Mouse (Mus musculus): ENCODE data around the gene Tssk3. TPM values are rescaled to one million over a fixed set of nuclear protein-coding genes. Genes with fewer than 3 reads are reported as not detected.
"Not testable (repeated sequence)": the region's sequence is repeated elsewhere in the genome, so short reads cannot be mapped to it uniquely, and the experiment has no call there.

Gene Tssk3
- total RNA-seq (2021): under 1 TPM; 0.37 to 0.51 TPM
- long read RNA-seq, partial matches to known transcripts: 0 of 1 reads
- long read RNA-seq, other reads (novel, unspliced or antisense): 1 of 1 reads

- DNase-seq (ENCODE audit: low spot score in 2 of 2): peak in 1 of 2 experiments; percentile 47
Observed at GRCm38 (mm10) chr4:129490972-129491880, at the start of gene Tssk3, which contains the start of gene Fam229a. Gene Tssk3 (minus strand): TSS chr4:129491022. Gene Fam229a (plus strand): TSS chr4:129491190.

GRCm38 (mm10) chr4:129540012-129540411, 49.2 kb upstream of the Tssk3 start:
- peak; percentile 22 to 30 for DNase-seq (ENCODE audit: low spot score in 2 of 2)

DNA sequence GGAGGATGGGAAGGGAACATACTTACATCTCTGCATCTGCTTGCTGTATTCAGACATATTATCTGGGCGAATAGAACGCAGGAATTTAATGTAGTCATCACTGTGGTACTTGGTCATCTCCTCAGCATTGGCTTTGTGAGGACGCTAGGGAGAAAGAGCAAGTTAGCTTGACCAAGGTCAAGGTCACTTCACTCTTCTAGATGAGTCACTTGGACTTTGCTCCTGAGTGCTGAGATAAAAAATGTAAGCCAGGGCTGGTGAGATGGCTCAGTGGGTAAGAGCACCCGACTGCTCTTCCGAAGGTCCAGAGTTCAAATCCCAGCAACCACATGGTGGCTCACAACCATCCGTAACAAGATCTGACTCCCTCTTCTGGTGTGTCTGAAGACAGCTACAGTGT, 38.1 kb upstream of the Tssk3 start:
- not testable (repeated sequence) for DNase-seq (ENCODE audit: low spot score in 2 of 2)

DNA sequence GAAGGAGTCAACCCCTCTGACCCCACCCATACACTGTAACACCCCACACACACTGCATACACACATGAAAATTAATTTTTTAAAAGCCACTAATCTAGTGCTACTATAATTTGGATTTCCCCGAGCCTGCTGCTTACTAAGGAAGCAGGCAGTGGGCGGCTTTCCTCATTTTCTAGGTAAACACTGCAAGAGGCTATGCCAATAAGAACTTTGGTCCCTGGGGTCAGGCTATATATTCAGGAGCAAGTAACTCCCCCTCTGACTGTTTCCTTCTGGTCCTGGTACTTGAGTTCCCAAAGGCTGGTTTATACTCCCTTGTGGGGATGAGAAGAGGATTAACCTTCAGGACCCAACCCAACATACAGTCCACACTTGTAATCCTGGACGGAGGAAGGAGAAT, 35.1 kb upstream of the Tssk3 start:
- no peak for DNase-seq (ENCODE audit: low spot score in 2 of 2)

- DNase-seq (ENCODE audit: low spot score in 2 of 2): no peak
Observed at GRCm38 (mm10) chr4:129525338-129525737, 34.5 kb upstream of the Tssk3 start.

DNA sequence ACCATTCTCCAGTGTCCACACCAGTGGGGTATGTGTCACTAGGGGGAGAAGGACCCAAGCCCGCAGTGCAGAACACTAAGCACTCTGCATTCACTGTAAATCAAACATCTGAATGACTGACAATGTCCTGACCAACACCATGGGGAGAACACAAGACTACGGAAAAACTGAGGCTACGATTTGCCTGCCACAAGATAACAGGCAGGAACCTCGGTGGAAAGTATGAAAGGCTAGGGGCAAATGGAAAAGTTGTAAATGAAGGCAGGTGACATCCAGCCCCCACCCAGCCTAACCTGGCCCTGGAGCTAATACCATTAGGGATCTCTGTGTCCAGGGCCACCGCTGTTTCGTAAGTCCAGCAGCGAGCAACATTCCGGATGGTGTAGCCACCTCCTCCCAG, 27.7 kb upstream of the Tssk3 start:
- DNase-seq (ENCODE audit: low spot score in 2 of 2): no peak

GRCm38 (mm10) chr4:129516925-129517324, 26.1 kb upstream of the Tssk3 start:
- no peak for DNase-seq (ENCODE audit: low spot score in 2 of 2)

GRCm38 (mm10) chr4:129514300-129514898, 23.6 kb upstream of the Tssk3 start:
- DNase-seq (ENCODE audit: low spot score in 2 of 2): peak; percentile 82 to 87

DNA sequence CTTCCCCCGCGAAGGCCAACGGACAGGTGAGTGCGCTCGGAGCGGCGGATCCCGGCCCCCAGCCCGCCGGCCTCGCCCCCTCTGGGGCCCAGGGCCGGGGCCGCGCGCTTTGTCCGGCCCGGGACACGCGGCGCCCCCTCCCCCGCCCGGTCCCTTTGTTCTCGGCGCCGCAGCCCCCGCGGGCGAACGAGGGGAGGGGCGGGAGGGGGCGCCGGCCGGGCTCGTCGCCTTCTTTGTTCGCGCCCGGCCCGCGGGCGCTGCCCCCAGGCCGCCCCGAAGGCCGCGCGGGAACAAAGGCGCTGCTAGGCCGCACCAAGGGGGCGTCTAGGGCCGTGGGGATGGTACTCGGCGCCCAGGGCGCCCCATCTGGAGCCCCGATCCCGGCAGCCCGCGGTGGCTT, 23.1 kb upstream of the Tssk3 start:
- DNase-seq (ENCODE audit: low spot score in 2 of 2): no peak

DNA sequence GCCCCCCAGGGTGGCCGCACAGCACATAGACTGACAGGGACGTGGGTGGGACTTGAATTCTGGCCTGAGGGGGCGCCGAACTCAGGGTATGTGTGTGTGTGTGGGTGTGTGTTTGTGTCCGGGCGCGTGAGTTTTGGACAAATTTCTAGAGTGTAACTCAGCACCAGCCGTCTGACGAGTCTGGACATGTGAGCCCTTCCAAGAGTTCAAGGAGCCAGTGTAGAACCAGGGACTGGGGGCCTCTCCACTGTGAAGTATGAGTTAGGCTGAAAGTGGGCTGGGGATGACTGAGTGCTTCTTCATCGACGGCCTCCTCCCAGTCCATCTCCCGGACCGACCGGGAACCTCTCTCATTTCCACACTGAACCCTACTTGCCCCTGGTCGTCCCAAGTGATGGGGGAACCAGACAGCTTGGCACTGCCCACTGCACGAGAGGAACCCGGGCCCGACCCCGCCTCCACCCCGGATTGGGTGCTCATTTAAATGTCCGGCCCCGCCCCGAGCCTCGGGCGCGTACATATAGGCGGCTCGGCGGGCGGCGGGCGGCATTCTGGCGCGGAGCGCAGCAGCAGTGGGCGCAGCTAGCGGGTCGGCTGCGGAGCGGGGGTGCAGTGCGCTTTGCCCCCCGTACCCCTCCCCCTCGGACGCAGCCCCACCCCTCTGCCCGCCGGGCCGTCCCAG, 22.4 kb upstream of the Tssk3 start, which contains the start of gene Marcksl1:
TSS of gene Marcksl1 (plus strand) at position 496 of the 682 bp plus-strand sequence.
- peak; percentile 88 to 95 for DNase-seq (ENCODE audit: low spot score in 2 of 2)

GRCm38 (mm10) chr4:129511413-129512096, 20.7 kb upstream of the Tssk3 start:
- DNase-seq (ENCODE audit: low spot score in 2 of 2): no peak

DNA sequence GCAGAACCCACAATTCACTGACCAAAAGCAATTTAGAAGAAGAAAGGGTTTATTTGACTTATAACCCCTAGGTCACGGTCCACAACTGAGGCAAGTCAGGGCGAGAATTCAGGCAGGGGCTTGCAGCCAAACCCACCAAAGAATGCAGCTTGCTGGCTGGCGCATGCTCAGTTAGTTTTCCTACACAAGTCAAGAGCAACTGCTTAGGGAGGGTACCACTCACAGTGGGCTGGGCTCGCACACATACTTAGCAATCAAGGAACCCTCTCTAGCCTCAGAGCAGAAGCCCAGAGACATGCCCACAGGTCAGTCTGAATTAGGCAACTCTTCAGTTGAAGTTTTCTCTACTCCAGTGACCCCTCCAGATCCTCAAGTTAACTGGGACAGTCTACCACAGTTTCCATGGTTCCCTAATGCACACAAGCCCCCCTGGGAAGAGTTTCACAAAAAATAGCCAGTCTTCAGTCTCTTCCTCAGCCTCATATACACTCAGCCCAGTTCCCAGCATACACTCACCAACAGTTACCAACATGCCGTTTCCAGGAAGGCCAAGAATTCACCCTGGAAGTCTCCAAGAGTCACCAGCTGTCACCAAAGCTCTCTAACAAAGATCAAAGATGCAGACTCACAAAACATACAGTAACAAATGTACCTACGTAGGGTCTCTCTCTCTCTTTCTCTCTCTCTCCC, 20.0 kb upstream of the Tssk3 start:
- no peak for DNase-seq (ENCODE audit: low spot score in 2 of 2)

- no peak for DNase-seq (ENCODE audit: low spot score in 2 of 2)
Observed at GRCm38 (mm10) chr4:129509650-129510049, 18.8 kb upstream of the Tssk3 start.

DNA sequence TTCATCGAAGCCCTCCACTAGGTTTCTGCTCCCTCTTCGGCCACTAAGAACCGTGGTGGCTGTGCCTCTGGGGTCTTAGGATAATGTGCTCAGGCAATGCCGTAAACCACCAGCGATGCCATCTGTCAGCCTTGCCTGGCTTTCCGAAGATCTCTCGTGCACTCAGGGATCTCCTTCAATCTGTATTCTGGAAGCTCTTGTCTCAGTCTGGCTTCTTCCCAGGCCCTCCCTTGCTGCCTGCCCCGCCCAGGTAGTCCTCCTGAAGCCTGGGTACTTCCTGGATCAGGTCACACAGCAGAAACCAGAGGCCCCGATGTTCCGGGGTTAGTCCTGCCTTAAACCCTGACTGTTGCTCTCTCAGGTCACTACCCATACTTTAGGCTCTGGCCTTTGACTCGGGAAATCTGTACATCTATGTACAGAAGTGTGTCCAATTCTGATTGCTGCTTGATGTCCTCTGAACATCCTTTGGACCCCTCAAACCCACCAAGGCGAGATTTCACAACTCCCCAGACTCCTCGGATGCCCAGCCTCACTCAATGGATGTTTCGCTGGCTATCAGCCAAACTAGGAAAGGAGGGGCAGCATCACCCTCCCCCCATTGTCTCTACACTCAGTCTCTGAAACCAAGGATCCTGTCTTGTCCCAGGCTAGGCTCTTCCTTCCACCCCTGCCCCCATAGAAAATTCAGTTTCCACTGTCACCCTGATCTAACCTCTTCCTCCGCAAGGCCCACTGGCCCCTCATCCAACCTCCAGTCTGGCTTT, 18.2 kb upstream of the Tssk3 start:
- DNase-seq (ENCODE audit: low spot score in 2 of 2): no peak

- DNase-seq (ENCODE audit: low spot score in 2 of 2): no peak
Observed at GRCm38 (mm10) chr4:129508237-129508515, 17.4 kb upstream of the Tssk3 start.

GRCm38 (mm10) chr4:129507434-129508236, 16.8 kb upstream of the Tssk3 start:
- DNase-seq (ENCODE audit: low spot score in 2 of 2): no peak

GRCm38 (mm10) chr4:129505511-129505910, 14.7 kb upstream of the Tssk3 start:
- DNase-seq (ENCODE audit: low spot score in 2 of 2): no peak

GRCm38 (mm10) chr4:129502901-129503444, 12.2 kb upstream of the Tssk3 start:
- DNase-seq (ENCODE audit: low spot score in 2 of 2): no peak

All from layer of hippocampus, postnatal 10 days (tissue).